Mouse (Mus musculus) T-helper 17 cell (primary cell): ENCODE results near the gene Copg1.
"Not testable (repeated sequence)": the region's sequence is repeated elsewhere in the genome, so short reads cannot be mapped to it uniquely, and the experiment has no call there.

Experiments
- in situ Hi-C, 2 experiments: fragments of 300-600 bp; cut with MboI, MseI; formaldehyde crosslinking; loops; 1 replicate in 1 of 2; 2 replicates in 1 of 2; pipeline ENCODE4 v1.15.1; 2025; ENCODE audit warnings: high pct_unique_total_duplicates in 2 of 2

Gene Copg1

DNA sequence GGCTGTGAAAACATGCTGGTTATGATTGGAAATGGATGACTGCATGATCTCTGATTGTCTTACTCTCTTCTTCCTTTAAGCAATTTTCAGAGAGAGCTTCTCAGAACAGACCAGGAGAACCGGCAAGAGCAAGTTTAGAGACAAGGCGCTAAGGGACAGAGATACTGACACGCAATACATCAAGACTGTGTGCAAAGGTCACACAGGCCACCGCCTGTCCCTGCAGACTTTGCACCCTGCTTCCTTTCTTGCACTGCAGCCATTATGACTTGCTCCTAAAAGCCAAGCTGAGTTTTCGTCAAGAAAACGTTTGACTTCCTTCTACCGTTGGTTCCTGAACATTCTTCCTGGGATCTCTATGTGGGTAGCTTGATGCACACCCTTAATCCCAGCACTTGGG, 12.1 kb upstream of the Copg1 start:
- in situ Hi-C loops: no loop called here

DNA sequence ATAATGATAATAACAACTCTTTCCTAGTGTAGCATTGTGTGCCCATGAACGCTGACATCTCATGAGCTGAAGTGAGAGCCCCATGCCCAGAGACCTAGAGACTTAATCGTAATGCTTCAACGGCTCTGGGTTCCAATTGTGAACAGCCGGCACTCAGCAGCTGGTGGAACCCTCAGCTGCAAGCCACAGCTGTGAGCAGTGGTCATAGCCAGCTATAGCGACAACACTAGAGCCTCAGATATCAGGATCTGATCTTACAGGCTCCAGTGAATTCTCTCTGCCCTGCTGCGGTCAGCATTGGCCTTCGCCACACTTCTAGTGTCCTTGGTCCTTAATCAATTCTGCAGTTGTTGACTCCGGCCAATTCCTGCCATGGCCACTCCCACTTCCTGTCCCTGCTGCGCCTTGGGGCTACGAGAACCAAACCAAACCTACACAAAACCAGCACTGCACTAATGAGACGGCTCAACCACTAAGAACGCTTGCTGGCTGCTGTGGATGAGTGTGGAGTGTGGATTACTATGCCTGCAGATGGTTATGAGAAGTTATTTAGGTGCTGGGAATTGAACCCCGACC, 11.5 kb upstream of the Copg1 start:
- in situ Hi-C loops: no loop called here

DNA sequence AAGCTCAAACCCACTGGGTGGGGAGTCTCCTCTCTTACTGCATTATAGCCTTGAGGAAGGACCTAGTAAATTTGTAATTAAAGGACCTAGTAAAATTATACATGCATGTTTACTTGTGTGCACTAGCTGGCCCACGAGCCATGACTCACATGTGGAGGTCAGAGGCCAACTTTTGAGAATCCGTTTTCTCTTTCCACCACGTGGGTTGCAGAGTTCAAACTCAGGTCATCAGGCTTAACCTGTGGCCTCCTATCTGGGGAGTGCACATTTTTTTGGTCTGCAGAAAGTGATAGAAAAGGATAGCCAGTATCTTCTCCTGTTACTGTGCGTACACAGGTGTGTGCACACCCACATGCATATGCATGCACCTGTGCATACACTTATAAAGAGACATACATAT, 8.6 kb upstream of the Copg1 start:
- in situ Hi-C loops: no loop called here

DNA sequence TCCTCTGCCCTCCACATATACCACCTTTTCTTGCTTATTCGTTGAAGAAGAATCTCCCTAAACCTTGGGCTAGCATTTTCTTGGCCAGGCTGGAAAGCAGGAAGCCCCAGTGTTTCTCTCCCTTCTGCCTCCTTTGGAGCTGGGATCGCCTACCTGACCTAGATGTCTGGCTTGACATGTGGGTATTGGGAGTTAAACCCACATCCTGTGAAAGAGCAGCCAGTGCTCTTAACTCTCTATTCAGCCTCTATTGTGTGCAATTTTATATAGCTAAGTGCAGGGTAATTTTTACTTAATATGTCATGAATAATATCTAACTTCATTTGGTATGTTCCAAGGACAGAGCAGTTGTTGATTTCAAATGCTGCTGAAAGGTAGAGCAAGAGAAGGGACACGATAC, 8.0 kb upstream of the Copg1 start:
- in situ Hi-C loops: no loop called here

DNA sequence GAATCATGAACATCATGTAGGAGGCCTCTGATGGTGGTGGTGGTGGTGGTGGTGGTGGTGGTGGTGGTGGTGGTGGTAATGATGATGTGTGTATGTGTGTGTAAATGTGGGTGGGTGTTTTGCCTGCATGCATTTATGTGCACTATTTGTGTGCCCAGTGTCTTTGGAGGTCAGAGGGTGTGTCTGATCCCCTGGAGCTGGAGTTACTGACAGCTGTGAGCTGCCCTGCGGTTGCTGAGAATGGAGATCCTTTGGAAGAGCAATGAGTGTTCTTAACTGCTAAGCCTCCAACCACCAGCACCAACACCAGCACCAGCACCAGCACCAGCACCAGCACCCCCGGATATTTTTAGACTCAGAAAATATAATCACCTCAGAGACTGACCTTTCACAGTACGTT, 5.4 kb upstream of the Copg1 start:
- in situ Hi-C loops: no loop called here

DNA sequence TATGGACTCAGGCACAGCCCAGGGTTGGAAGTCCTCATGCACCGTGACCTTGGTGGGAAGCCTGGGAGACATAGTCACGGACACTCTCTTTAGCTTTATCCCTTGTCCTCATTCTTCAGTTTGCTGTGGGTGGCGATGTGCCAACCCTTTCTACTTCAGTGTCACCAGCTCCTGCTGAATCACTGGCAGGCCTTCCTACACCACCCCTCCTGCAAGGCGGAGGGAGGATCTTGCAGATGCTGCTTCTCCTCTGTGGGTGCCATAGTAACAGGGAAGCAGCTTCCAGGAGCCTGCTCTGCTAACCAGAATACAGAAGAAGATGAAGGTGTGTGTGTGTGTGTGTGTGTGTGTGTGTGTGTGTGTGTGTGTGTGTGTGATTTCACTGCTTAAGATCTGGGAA, 4.8 kb upstream of the Copg1 start:
- in situ Hi-C loops: no loop called here

DNA sequence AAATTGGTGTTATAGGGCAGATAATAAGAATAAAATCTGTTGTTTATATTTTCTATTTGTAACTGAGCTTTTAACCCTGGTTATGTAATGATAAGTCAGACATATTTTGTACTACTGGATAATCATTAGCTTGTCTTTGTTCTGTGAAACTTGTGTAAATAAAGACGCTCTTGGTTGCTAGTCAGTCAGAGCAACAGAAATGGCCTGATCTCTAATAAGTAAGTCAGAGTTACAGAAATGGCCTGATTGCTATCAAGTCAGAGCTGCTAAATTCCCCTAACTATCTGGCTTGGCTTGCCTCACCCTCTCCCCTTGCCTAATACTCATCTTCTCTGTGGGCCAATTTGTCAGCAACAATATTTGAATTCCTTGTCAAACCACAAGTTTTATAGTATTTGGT, 893 bp upstream of the Copg1 start:
- in situ Hi-C loops: no loop called here

DNA sequence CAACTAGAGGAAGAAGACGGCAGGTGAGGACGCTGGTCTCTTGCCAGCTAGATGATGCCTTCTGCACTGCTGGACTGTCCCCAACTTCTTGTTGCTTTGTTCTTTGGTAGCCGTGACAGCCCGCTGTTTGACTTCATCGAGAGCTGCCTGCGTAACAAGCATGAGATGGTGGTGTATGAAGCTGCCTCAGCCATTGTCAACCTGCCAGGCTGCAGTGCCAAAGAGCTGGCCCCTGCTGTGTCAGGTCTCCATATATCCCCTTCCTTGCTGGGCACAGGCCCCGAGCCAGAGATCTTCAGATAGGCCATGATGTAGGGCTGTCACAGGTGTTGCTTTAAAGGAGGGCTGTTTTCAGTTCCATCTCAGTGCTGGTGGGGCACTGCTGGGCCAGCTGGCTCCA, 6.3 kb downstream of the Copg1 start:
- in situ Hi-C loops: no loop called here

DNA sequence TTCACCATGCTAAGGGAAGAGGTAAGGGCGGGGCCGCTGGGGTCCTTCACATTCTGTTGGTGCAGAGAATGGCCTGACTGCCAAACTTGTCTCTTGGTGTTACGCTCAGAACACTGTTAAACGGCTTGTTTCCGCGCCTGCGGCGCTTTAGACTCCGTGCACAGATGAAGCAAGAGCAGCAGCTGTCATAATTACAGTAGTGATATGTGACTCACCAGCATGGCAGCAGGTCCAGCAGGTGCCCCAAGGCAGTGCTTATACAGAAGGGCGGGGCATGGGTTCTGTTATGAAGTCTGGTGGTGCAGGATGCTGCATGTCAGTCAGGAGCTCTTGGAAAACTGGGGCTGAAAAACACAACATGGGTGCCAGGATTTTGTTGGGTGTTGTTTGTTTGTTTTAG, 10.4 kb downstream of the Copg1 start:
- in situ Hi-C loops: no loop called here

DNA sequence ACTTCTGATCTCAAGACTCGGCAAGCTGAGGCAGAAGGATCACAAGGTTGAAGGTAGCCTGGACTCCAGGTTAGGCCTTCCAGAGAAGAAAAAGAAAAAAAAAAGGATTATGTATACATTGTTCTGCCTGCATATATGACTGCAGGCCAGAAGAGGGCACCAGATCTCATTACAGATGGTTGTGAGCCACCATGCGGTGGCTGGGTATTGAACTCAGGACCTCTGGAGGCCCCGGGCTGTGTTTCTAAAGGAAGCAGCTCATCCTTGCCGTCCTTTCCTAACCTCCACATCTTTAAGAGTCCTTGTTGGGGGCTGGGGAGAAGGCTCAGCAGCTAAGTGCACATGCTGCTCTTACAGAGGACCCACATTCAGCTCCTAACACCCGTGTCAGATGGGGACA, 19.0 kb downstream of the Copg1 start:
- in situ Hi-C loops: loop anchor here (5.0 kb wide), 2 partner anchors 86 to 91 kb away; no protein-coding TSS in a partner anchor

DNA sequence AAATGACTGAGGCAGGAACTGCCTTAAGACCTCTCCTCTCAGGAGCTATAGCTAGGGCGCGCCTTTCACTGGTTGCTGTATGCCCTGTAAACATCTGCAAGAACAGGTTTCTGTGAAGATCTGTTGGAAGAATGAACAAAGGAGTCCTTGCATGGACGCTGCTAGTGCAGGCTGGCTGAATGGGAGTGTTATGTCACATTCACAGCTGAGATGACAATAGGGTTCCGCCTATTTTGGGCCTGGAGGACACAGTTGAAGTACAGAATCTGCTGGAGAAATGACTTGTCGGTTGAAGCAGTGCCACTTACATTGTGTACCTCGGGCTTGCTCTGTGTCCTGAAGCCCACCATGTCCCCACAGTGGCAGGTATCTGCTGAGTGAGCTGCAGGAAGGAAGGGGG, 21.6 kb downstream of the Copg1 start:
- in situ Hi-C loops: loop anchor here (5.0 kb wide), 2 partner anchors 83 to 88 kb away; no protein-coding TSS in a partner anchor

DNA sequence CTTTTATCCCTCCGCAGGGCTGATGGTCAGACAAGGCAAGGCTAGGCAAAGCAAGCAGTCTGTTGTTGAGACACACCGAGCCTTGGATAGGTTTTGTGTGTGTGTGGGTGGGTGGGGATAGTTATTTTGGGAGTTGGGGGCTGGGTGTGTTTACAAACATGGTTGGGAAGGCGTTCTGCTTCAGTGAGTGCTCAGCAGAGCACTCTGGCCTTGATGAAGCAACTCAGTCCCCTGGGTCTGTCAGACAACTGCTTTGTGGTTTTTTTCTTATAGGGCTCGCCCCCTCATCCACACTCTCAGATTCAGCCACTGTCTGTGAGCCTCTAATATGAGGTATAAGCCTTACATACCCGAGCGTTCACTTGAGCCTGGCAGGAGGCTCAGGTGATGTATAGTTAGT, 23.9 kb downstream of the Copg1 start:
- in situ Hi-C loops: no loop called here

DNA sequence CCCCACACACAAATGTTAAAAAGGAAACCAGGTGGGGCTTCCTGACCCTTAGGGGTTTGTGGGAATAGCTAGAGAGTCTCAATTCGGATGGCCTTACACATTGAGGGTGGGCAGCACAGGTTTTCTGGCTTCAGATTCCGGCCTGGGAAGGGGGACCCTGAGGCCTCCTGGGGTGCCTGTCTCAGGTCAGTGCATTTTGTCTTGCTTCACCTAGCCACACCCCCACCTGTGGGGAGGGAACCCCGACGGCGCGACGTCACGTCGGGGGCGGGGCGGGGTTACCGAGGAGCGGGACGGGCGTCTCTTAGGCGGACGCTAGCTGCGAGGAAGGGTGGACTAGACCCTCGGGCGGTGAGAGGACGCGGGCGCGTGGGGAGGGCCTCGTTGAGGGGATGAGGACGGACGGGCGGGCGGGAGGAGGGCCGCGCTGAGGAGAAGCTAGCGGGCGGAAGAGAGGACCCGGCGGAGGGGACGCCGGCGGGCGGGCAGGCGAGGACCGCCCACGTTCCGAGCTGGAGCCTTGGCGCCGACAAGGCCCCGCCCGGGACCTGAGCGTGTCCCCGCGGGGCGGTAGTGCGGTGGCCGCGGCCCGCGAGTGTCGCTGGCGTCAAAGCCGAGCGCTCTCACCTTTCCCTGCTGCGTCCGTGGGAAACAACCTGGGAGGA, 26.2 kb downstream of the Copg1 start, which contains the start of gene Hmces:
Hmces (plus strand) TSS at position 275 of the 665 bp plus-strand sequence.
- in situ Hi-C loops: no loop called here

DNA sequence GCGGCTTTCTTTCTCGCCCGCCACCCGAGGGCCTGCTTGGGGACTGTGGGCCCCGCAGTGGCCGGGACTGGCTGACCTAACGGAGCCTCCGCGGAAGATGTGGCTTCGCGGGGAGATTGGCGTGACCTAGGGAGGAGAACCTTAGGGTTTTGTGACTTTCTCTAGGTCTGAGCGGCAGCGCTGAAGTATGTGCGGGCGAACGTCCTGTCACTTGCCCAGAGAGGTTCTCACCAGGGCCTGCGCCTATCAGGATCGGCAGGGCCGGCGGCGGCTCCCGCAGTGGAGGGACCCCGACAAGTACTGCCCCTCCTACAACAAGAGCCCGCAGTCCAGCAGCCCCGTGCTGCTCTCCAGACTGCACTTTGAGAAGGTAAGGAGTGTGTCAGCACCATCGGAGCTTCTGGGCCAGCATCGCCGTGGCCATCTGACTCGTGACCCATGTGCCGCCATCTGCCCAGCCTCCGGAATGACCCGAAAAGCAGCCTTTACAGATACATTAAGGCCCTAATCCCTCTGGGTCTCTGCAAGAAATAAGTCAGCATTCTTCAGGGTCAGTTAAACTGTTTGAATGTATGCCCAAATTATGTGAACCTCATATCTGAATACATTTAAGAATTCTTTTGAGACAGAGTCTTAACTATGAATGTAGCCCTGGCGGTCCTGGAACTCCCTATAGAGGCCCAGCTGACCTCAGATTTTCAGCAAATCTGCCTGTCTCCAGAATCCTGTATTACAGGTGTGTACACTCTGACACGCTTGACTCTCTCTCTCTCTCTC, 26.9 kb downstream of the Copg1 start:
- in situ Hi-C loops: no loop called here

DNA sequence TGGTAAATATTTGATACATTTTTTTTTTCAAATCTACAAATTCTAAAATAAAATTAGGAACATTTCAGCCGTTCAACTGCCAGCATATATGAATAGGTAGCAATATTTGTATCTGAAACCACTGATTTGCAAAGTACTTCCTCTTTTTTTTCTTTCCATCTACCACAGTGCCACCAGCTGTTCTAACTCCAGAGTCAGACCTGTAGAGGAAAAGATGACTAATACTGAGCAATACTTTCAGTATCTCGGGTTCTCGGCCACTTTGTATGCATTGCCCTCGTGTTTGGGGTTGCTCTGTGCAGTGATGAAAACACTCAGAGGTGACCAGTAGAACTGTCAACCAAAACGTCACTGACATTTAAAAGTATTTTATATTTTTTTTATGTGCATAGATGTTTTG, 28.3 kb downstream of the Copg1 start:
- in situ Hi-C loops: no loop called here

DNA sequence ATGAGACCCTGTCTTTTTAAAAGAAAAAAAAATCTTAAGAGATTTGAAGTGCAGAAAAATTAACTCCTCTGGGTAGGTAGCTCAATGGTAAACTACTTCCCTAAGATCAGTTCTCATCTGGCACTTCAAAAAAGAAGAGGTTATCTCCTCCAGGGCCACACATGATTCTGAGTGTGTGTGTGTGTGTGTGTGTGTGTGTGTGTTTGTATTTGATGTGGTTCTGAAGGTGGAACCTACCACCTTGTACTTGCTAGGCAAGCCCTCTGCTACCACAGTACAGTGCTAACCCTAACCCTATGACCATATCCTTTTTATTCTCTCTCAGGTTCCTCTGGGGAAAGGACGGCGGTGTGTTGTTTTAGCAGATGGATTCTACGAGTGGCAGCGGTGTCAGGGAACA, 33.6 kb downstream of the Copg1 start:
- in situ Hi-C loops: no loop called here

DNA sequence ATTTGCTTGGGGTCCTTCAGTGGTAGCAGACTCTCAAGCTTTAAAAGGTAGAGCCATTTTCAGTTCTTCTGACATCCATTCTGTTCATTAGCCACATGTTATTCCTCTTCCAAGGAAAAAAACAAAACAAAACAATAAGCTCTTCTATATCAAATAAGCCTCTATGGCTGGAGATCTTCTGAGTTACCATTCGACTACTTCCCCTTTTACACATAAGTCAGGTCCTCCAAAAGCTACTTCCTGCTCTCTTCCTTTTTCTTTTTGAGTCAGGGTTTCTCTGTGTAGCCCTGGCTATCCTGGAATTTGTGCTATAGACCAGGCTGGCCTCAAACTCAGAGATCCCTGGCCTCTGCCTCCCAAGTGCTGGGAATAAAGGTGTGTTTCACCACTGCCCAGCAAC, 36.0 kb downstream of the Copg1 start:
- in situ Hi-C loops: no loop called here

DNA sequence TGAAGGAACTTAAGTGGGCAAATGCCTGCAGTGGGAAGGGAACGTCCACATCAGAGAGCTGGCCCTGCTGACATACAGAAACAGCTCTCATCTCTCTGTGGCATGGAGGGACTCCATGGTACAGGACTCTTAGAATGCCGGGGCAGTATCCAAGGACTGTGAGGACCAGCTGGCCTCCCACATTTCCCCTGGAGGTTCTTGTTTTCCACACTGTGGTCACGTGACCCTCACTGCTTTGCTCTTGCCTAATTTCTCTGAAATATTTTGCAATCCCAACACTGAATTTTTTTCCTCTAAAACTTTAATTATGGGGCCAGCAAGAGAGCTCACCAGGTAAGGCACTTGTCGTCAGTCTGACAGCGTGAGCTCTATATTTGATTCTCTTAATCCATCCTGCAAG, 47.4 kb downstream of the Copg1 start:
- in situ Hi-C loops: no loop called here

DNA sequence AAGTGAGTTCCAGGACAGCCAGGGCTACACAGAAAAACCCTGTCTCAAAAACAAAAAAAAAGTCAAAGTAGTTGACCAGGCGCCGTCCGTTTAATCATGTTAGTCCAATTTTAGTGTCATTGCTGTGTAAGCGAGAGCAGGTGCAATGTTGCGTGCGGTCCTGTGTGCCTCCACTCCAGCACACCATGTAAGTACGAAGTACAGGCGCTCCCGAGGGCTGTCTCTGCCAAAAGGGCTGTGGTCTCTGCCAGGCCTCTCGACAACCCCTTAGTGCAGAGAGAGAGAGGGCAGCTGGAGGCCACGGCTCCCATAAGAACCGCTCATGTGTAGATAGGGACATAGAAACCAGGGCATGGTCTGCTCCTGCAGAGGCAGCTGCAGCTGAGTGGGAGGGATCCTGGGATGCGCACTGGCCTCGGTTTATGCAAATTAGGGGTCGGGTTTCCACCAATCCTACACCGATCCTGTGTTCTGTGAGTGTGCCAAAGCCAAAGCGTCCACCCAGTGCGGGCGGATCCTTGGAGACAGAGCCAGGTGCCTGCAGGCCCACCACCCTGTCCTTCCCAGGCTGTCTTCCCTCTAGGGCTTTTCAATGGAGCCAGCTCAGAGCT, 49.7 kb downstream of the Copg1 start:
- in situ Hi-C loops: no loop called here

DNA sequence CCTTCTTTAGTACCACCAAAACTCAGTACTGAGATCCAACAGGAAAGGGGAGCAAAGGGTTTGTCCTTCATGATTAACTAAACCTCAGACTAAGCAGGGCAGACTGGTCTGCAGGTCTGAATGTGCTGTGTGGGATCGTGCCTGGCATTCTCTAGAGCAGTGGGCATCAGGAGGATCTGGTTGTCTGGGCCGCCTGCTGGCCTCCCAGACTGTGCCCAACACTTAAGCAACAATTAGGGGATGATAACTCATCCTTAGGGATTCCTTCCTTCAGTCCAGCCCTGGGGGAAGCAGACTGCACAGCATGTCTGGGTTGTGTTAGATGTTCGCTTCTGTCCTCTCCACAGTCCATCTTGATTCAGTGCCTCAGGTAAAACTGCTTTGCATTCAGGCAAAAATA, 51.3 kb downstream of the Copg1 start:
- in situ Hi-C loops: no loop called here

DNA sequence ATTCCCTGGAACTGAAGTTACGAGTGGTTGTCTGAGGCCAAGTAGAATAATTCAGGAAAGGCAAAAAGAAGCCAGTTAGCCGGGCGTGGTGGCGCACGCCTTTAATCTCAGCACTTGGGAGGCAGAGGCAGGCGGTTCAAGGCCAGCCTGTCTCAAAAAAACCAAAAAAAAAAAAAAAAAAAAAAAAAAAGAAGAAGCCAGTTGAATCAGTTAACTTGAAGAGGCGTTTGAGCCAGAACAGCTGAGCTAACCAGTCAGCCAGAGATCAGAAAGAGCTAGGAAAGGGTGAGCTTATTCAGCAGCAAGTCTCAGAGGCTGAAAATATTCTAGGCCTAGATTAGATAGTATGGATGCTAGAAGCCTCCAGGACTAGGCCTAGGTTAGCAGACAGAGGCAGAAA, 54.6 kb downstream of the Copg1 start:
- in situ Hi-C loops: loop anchor here in 1 of 2 experiments (10.0 kb wide), 1 partner anchor 853 kb away; no protein-coding TSS in a partner anchor

DNA sequence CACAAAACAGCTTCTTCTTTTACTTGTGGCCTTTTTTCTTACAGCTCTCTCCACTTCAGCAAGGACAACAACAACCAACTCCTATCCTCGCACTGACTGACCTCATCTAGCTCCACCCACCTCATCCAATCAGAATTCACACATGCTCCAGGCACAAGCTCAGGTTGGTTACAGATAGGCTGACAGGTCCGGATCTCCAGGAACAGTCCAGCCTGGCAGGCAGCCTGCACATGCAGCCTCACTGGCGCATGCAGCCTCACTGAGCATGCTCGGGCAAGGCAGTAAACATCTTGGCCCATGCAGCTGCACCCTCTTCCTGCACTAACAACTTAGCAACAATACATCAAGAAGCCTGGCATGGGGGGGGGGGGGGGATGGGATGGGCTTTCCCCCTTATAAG, 74.8 kb downstream of the Copg1 start:
- in situ Hi-C loops: not testable (repeated sequence)
